Mouse (Mus musculus) testis, postnatal 10 days (tissue): ENCODE measurements around the gene Wdr73.

Experiments used
- DNase-seq: peaks from one replicate; pipeline ENCODE4 v3.0.0; 2021; ENCODE audit warnings: low spot score

Wdr73 gene

GRCm38 (mm10) chr7:80855316-80855715 is 45.8 kb downstream of the Wdr73 start:
- no peak for DNase-seq

GRCm38 (mm10) chr7:80853218-80853617 is 47.9 kb downstream of the Wdr73 start:
- no peak for DNase-seq

- DNase-seq, result no peak
Measured at GRCm38 (mm10) chr7:80850520-80850919, 50.5 kb downstream of the Wdr73 start.

- no peak for DNase-seq
Measured at GRCm38 (mm10) chr7:80849710-80850109, 51.4 kb downstream of the Wdr73 start.

- DNase-seq, result no peak
Measured at GRCm38 (mm10) chr7:80849267-80849666, 51.8 kb downstream of the Wdr73 start.

GRCm38 (mm10) chr7:80846709-80847108 is 54.4 kb downstream of the Wdr73 start:
- DNase-seq, result no peak

GRCm38 (mm10) chr7:80846280-80846678 is 54.8 kb downstream of the Wdr73 start:
- DNase-seq, result no peak

- no peak for DNase-seq
Measured at GRCm38 (mm10) chr7:80845621-80846279, 55.3 kb downstream of the Wdr73 start.

GRCm38 (mm10) chr7:80844691-80845090 is 56.4 kb downstream of the Wdr73 start:
- DNase-seq, result no peak

GRCm38 (mm10) chr7:80843910-80844640 is 57.0 kb downstream of the Wdr73 start:
- DNase-seq, result no peak

- no peak for DNase-seq
Measured at GRCm38 (mm10) chr7:80843176-80843575, 57.9 kb downstream of the Wdr73 start.

- no peak for DNase-seq
Measured at GRCm38 (mm10) chr7:80842132-80842531, 58.9 kb downstream of the Wdr73 start.

- no peak for DNase-seq
Measured at GRCm38 (mm10) chr7:80840937-80841336, 60.1 kb downstream of the Wdr73 start.
